Mouse (Mus musculus): ENCODE results near the gene Apobr.

DNA sequence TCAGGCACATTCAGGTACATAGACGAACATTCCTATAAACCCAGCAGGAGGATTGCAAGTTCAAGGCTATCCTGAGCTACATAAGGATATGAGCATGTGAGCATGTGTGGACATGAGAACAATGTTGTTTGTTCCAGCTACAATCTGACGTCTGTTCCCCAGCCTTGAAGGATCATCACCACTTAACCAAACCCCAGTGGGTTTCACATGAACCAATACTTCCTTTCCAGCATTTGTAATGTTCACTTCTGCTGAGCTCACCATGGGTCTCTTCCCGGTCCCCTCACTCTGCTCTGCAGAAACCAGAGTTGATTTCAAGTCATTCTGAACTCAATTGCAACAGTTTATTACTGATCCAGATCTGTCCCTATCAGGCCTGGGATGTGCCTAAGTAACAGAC, 17.9 kb downstream of the Apobr start:
- TF ChIP-seq CTCF (IDR thresholded peaks at IDR 0.05; ENCODE audit: borderline replicate concordance, control insufficient read depth, extremely low read depth, insufficient read depth, low read length, poor library complexity) (no peak), POLR2A (IDR thresholded peaks at IDR 0.05; ENCODE audit: control insufficient read depth, extremely low read depth, insufficient read depth, low read length, poor library complexity) (no peak)

All from thymus, adult 2 months (tissue).